Mouse (Mus musculus) intestine, postnatal 0 days (tissue): ENCODE measurements around the gene Cela3a. TPM values are rescaled to one million over a fixed set of nuclear protein-coding genes. Genes with fewer than 3 reads are reported as not detected.
"Not testable (repeated sequence)": the region's sequence is repeated elsewhere in the genome, so short reads cannot be mapped to it uniquely, and the experiment has no call there.

Experiments used
- ATAC-seq: fragments of 200-750 bp; cut with Nextera tagmentation; 2 replicates; pipeline ENCODE4 v1.8.0; 2017; ENCODE audit warnings: mild to moderate bottlenecking, moderate TSS enrichment, moderate library complexity
- H3K27ac ChIP-seq: fragments of 300-500 bp; sonication (generic); 2 replicates; pipeline ENCODE4 v1.5.1; 2014; ENCODE audit warnings: mild to moderate bottlenecking, low read depth, low read length, moderate library complexity
- H3K27me3 ChIP-seq: fragments of 300-500 bp; sonication (generic); replicated peaks from 2 replicates; pipeline ENCODE4 v1.6.1; 2014; ENCODE audit warnings: low read length, mixed read lengths; ENCODE audit not compliant: control insufficient read depth, insufficient read depth
- H3K36me3 ChIP-seq: fragments of 300-500 bp; sonication (generic); 2 replicates; pipeline ENCODE4 v1.6.1; 2014; ENCODE audit warnings: mild to moderate bottlenecking, moderate library complexity; ENCODE audit not compliant: control insufficient read depth, insufficient read depth
- H3K4me1 ChIP-seq: fragments of 300-500 bp; sonication (generic); replicated peaks from 2 replicates; pipeline ENCODE4 v1.6.1; 2014; ENCODE audit warnings: antibody characterized with exemption, low read length, mixed read lengths; ENCODE audit not compliant: control insufficient read depth, insufficient read depth
- H3K4me2 ChIP-seq: fragments of 300-500 bp; sonication (generic); replicated peaks from 2 replicates; pipeline ENCODE4 v1.6.1; 2014; ENCODE audit warnings: low read depth, mild to moderate bottlenecking, moderate library complexity
- H3K4me3 ChIP-seq: fragments of 300-500 bp; sonication (generic); 2 replicates; pipeline ENCODE4 v1.5.1; 2014; ENCODE audit warnings: low read depth, low read length
- H3K9ac ChIP-seq: fragments of 300-500 bp; sonication (generic); 2 replicates; pipeline ENCODE4 v1.6.1; 2014; ENCODE audit warnings: mild to moderate bottlenecking, low read depth, low read length
- H3K9me3 ChIP-seq: fragments of 300-500 bp; sonication (generic); 2 replicates; pipeline ENCODE4 v1.6.1; 2016; ENCODE audit warnings: mixed run types; ENCODE audit not compliant: control insufficient read depth
- CTCF ChIP-seq: sonication (generic); IDR thresholded peaks from 2 replicates; pipeline ENCODE4 v1.5.1; 2016; ENCODE audit warnings: low read depth, mild to moderate bottlenecking, control low read depth, antibody characterized with exemption, moderate library complexity
- WGBS: fragments of 180-500 bp; shearing (Covaris S2); extraction: QIAGEN DNeasy Blood & Tissue Kit; methylation state at CpG from one replicate; pipeline ENCODE4 v1.1.7; 2014; 5-methylcytosine and 5-hydroxymethylcytosine counted together
- polyA plus RNA-seq: library from polyadenylated mRNA; unstranded; fragments of >200 nt; fragmentation: Nextera tagmentation; extraction: Ambion mirVana; gene quantifications from 2 replicates; pipeline ENCODE4 v1.2.1, GENCODE M21; 2015

Cela3a gene
- polyA plus RNA-seq, 1 experiment from 2014 or later, result not detected

GRCm38 (mm10) chr4:137447363-137448196 lies 38.0 kb upstream of the Cela3a start:
- Histone ChIP-seq H3K36me3 (no peaks in the 10 kb centered on the region), H3K4me3 (no peak overlapping the region), H3K9ac (no peak overlapping the region), H3K27me3 (no peaks in the 10 kb centered on the region), H3K9me3 (no peaks in the 10 kb centered on the region), H3K4me2 (no peak overlapping the region), H3K27ac (no peak overlapping the region), H3K4me1 (no peaks in the 10 kb centered on the region)
- TF ChIP-seq CTCF, result no peak
- ATAC-seq, result no peak
- WGBS, result 56% methylated on average over 7 of the region's 7 CpGs

DNA sequence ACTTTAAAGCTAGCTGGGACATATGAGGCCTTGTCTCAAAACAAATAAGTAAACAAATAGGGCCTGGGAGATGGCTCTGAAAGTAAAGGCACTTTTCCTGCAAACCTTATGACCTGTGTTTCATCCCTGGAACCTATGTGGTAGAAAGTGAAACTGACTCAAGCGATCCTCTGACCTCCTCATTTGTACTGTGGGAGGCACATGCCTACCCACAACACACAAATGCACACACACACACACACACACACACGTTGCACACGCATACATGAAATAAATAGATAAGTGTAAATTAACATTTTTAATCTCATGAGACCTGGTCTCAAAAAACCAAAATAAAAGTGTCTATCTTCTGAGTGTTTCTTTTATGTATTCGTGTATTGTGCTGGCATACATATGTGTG lies 36.3 kb upstream of the Cela3a start:
- 81% methylated on average over 4 of the region's 4 CpGs for WGBS
- ATAC-seq, result no peak
- no peak for TF ChIP-seq CTCF

DNA sequence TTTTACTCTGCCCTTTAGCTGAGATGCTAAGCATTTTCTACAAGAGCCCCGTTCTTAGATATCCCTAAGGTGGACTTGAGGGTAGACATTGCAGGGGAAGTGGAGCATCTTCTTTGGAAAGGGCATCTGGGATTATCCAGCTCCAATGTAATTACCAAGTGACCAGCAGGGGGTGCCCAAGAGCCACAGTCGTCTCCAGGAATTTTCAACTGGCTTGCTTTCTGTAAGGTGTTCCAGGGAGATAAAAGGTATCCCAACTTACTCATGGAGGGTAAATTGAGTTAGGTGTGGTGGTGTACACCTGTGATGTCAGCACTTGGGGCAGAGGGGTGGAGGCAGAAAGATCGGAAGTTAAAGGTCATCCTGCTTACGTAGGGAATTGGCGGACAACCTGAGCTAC lies 34.0 kb upstream of the Cela3a start:
- peak; percentile 96 for TF ChIP-seq CTCF
- Histone ChIP-seq H3K36me3 (no peaks in the 10 kb centered on the region), H3K4me2 (no peak overlapping the region), H3K27me3 (no peaks in the 10 kb centered on the region), H3K9me3 (no peaks in the 10 kb centered on the region), H3K27ac (no peak overlapping the region), H3K4me1 (no peaks in the 10 kb centered on the region), H3K4me3 (no peak overlapping the region), H3K9ac (no peak overlapping the region)
- 18% methylated on average over 5 of the region's 5 CpGs for WGBS
- no peak for ATAC-seq

More for the DNA sequence above, 36.3 kb upstream of the Cela3a start:
- H3K4me3 ChIP-seq, result no peak overlapping the region
- no peaks in the 10 kb centered on the region for H3K36me3 ChIP-seq
- H3K4me2 ChIP-seq, result no peak overlapping the region
- no peaks in the 10 kb centered on the region for H3K4me1 ChIP-seq
- H3K9me3 ChIP-seq, result no peaks in the 10 kb centered on the region
- H3K27me3 ChIP-seq, result no peaks in the 10 kb centered on the region
- no peak overlapping the region for H3K9ac ChIP-seq
- no peak overlapping the region for H3K27ac ChIP-seq

DNA sequence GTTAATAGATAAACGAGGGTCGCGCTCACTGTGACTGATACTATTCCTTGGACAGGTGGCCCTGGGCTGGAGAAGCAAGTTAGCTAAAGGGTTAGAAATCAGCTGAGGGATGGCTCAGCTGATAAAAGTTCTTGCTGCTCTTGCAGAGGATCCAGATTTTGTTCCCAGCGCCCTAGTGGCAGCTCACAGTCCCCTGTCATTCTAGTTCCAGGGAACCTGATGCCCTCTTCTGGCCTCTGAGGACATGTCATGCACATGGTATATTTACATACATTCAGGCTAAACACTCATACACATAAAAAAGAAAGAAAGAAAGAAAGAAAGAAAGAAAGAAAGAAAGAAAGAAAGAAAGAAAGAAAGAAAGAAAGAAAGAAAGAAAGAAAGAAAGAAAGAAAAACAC lies 31.7 kb upstream of the Cela3a start:
- 92% methylated on average over 4 of the region's 4 CpGs for WGBS
- Histone ChIP-seq H3K27me3 (no peaks in the 10 kb centered on the region), H3K4me3 (no peak overlapping the region), H3K9me3 (no peaks in the 10 kb centered on the region), H3K4me2 (no peak overlapping the region), H3K27ac (no peak overlapping the region), H3K36me3 (no peaks in the 10 kb centered on the region), H3K4me1 (no peaks in the 10 kb centered on the region), H3K9ac (no peak overlapping the region)
- TF ChIP-seq CTCF, result peak; percentile 37
- no peak for ATAC-seq

DNA sequence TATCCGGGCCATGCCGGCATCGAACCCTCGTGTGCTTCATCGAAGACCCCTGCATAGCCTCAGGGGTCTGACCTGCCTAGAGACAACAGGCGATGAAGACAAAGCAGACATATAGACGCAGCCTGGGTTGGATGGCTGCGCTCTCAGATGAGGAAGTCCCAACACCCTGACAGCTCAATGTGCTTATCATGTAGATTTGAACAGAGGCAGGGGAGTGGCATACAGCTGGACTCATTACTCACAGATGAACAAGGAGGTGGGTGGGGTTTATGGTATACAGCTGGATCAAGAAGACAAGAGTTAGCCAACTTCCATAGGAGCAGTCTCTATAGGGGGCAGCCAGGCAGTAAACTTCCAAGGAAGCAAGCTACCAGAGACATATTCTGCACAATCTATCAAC lies 29.3 kb upstream of the Cela3a start:
- Histone ChIP-seq H3K27ac (no peak overlapping the region), H3K4me1 (no peaks in the 10 kb centered on the region), H3K9me3 (no peaks in the 10 kb centered on the region), H3K27me3 (no peaks in the 10 kb centered on the region), H3K36me3 (no peaks in the 10 kb centered on the region), H3K4me2 (no peak overlapping the region), H3K9ac (no peak overlapping the region), H3K4me3 (no peak overlapping the region)
- TF ChIP-seq CTCF, result no peak
- 80% methylated on average over 8 of the region's 8 CpGs for WGBS
- ATAC-seq, result peak; percentile 36

DNA sequence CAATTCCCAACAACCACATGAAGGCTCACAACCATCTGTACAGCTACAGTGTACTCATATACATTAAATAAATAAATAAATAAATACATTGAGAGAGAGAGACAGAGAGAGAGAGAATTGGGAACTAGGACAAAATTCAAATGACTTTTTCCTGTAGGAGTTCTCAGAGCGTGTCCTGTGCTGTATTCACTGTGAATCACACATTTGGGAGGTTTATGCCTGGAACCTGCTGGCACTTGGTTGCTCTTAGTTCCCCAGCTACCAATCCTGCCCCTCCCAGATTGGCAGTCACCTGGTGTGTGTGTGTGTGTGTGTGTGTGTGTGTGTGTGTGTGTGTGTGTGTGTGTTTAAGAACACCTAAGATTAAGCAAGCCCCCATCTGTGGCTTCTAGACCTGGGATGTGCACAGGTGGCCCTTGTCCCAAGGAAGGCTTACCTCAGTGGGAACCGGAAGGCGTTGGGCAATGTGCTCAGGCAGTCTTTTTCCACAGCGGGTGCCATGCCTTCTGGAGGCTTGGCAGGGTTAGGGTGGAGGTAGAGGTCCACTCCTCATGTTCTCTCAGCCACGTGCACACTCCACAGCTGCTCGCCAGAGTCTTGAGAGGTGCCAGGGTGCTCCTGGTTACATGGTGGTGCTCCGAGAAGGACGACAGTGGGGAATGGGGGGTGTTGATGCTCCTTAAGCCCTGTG lies 27.5 kb upstream of the Cela3a start:
- H3K4me1 ChIP-seq, result no peaks in the 10 kb centered on the region
- H3K36me3 ChIP-seq, result no peaks in the 10 kb centered on the region
- no peak overlapping the region for H3K27ac ChIP-seq
- no peak overlapping the region for H3K4me2 ChIP-seq
- H3K27me3 ChIP-seq, result no peaks in the 10 kb centered on the region
- no peak overlapping the region for H3K4me3 ChIP-seq
- H3K9ac ChIP-seq, result no peak overlapping the region
- no peak for ATAC-seq
- H3K9me3 ChIP-seq, result no peaks in the 10 kb centered on the region
- TF ChIP-seq CTCF, result no peak
- WGBS, result 87% methylated on average over 8 of the region's 8 CpGs

DNA sequence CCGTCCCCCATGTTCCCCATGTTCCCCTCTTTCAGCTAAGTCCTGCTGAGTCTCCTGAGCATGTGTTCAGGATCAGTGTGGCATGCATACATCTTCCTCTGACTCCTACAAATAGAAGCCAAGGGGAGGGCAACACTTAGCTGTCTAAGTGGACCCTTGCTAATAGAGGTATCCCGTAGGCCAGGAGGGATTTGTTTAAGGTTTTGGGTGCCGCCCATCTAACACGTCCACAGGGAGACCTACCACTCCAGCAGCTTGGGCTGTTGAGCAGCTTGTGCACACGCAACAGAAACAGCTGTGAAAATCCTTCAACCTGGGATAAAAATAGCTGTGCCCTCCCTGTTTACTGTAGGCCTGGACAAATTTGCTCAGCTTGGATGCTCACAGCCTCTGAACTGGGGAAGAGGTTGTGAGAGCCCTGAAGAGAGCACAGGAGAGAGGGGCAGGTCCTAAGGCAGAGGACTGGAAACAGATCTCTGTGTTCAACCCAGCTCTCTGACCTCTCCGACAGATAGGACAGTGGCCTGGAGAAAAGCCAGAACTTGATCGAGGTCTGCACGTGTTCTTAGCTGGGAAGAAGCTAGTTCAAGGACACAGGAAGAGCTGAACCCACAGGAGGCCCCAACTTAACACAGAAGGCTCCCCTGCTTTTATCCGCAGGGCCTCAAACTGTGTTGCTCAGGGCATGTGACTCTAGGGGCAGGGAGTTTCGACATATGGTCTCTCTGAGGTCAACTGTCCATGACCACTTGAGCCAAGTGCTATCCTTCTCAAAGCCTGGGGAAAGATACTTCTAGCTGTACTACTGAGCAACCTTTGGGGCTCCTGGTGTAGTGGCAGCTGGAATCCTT lies 23.3 kb upstream of the Cela3a start:
- not testable (repeated sequence) for H3K36me3 ChIP-seq, H3K4me3 ChIP-seq, H3K4me1 ChIP-seq, ATAC-seq, H3K27ac ChIP-seq, H3K9me3 ChIP-seq, H3K9ac ChIP-seq, H3K4me2 ChIP-seq, H3K27me3 ChIP-seq
- 63% methylated on average over 10 of the region's 10 CpGs for WGBS
